Mouse (Mus musculus): Measurements from ENCODE around the gene Eef1g. TPM values are rescaled to one million over a fixed set of nuclear protein-coding genes. Genes with fewer than 3 reads are reported as not detected.
"Not testable (repeated sequence)": the region's sequence is repeated elsewhere in the genome, so short reads cannot be mapped to it uniquely, and the experiment has no call there.

Gene Eef1g
- polyA plus RNA-seq, 1 experiment from 2014 or later, result 476 TPM

GRCm38 (mm10) chr19:8952241-8952640 is 14.6 kb upstream of the Eef1g start:
- Histone ChIP-seq H3K27me3 (no peaks in the 10 kb centered on the region), H3K9me3 (replicated peaks) (no peaks in the 10 kb centered on the region), H3K4me1 (peaks cover 21% of the 10 kb centered on the region), H3K4me2 (no peak overlapping the region), H3K9ac (no peak overlapping the region), H3K4me3 (replicated peaks) (no peak overlapping the region), H3K27ac (no peak overlapping the region), H3K36me3 (peaks cover 79% of the 10 kb centered on the region)
- ATAC-seq (replicated peaks; ENCODE audit: low FRiP score), result no peak
- 91% methylated on average over 9 of the region's 9 CpGs for WGBS

GRCm38 (mm10) chr19:8953135-8954039 is 13.5 kb upstream of the Eef1g start, which contains the start of gene Tut1:
Tut1 (plus strand) TSS chr19:8953847.
- Histone ChIP-seq H3K4me3 (replicated peaks) (peak within 1 kb of the TSS; percentile 80), H3K36me3 (peaks cover 78% of the 10 kb centered on the region), H3K9me3 (replicated peaks) (no peaks in the 10 kb centered on the region), H3K9ac (peak within 1 kb of the TSS; percentile 77), H3K4me1 (peaks cover 21% of the 10 kb centered on the region), H3K27me3 (no peaks in the 10 kb centered on the region), H3K27ac (peak within 1 kb of the TSS; percentile 83), H3K4me2 (peak within 1 kb of the TSS; percentile 83)
- peak; percentile 97 for ATAC-seq (replicated peaks; ENCODE audit: low FRiP score)
- 4% methylated on average over 46 of the region's 46 CpGs for WGBS

- H3K9me3 ChIP-seq (replicated peaks), result no peaks in the 10 kb centered on the region
- H3K4me1 ChIP-seq, result peaks cover 21% of the 10 kb centered on the region
- H3K27ac ChIP-seq, result peak overlapping the region; percentile 83
- no peaks in the 10 kb centered on the region for H3K27me3 ChIP-seq
- ATAC-seq (replicated peaks; ENCODE audit: low FRiP score), result no peak
- peak overlapping the region; percentile 83 for H3K4me2 ChIP-seq
- peak overlapping the region; percentile 80 for H3K4me3 ChIP-seq (replicated peaks)
- H3K36me3 ChIP-seq, result peaks cover 78% of the 10 kb centered on the region
- peak overlapping the region; percentile 77 for H3K9ac ChIP-seq
- 6% methylated on average over 9 of the region's 9 CpGs for WGBS
Observed at GRCm38 (mm10) chr19:8954171-8954570, 12.7 kb upstream of the Eef1g start.

- Histone ChIP-seq H3K4me2 (no peak overlapping the region), H3K4me1 (peaks cover 13% of the 10 kb centered on the region), H3K9ac (no peak overlapping the region), H3K4me3 (replicated peaks) (no peak overlapping the region), H3K36me3 (peaks cover 87% of the 10 kb centered on the region), H3K27me3 (no peaks in the 10 kb centered on the region), H3K27ac (no peak overlapping the region), H3K9me3 (replicated peaks) (no peaks in the 10 kb centered on the region)
- no peak for ATAC-seq (replicated peaks; ENCODE audit: low FRiP score)
- WGBS, result 88% methylated on average over 2 of the region's 2 CpGs
Observed at GRCm38 (mm10) chr19:8962256-8962655, 4.6 kb upstream of the Eef1g start.

- H3K36me3 ChIP-seq, result peaks cover 76% of the 10 kb centered on the region
- 0 out of 2 replicates have a peak overlapping the region, but pooled peaks have one; percentile 53 for H3K9ac ChIP-seq
- H3K4me3 ChIP-seq (replicated peaks), result no peak overlapping the region
- no peak overlapping the region for H3K4me2 ChIP-seq
- H3K27me3 ChIP-seq, result no peaks in the 10 kb centered on the region
- no peaks in the 10 kb centered on the region for H3K9me3 ChIP-seq (replicated peaks)
- WGBS, result 82% methylated on average over 11 of the region's 11 CpGs
- peaks cover 32% of the 10 kb centered on the region for H3K4me1 ChIP-seq
- no peak overlapping the region for H3K27ac ChIP-seq
- no peak for ATAC-seq (replicated peaks; ENCODE audit: low FRiP score)
Observed at GRCm38 (mm10) chr19:8965075-8965474, 1.8 kb upstream of the Eef1g start.

GRCm38 (mm10) chr19:8965771-8966170 is 1.1 kb upstream of the Eef1g start:
- Histone ChIP-seq H3K27ac (peak overlapping the region; percentile 94), H3K36me3 (peaks cover 76% of the 10 kb centered on the region), H3K9me3 (replicated peaks) (no peaks in the 10 kb centered on the region), H3K27me3 (no peaks in the 10 kb centered on the region), H3K9ac (peak overlapping the region; percentile 53), H3K4me2 (peak overlapping the region; percentile 76), H3K4me1 (peaks cover 33% of the 10 kb centered on the region), H3K4me3 (replicated peaks) (peak overlapping the region; percentile 84)
- no peak for ATAC-seq (replicated peaks; ENCODE audit: low FRiP score)
- WGBS, result 72% methylated on average over 8 of the region's 8 CpGs

GRCm38 (mm10) chr19:8966198-8966589 is 647 bp upstream of the Eef1g start:
- Histone ChIP-seq H3K9me3 (replicated peaks) (no peaks in the 10 kb centered on the region), H3K4me3 (replicated peaks) (peak overlapping the region; percentile 84), H3K27ac (peak overlapping the region; percentile 94), H3K9ac (peak overlapping the region; percentile 53), H3K4me2 (peak overlapping the region; percentile 76), H3K27me3 (no peaks in the 10 kb centered on the region), H3K36me3 (peaks cover 76% of the 10 kb centered on the region), H3K4me1 (peaks cover 33% of the 10 kb centered on the region)
- no peak for ATAC-seq (replicated peaks; ENCODE audit: low FRiP score)
- 28% methylated on average over 5 of the region's 5 CpGs for WGBS

GRCm38 (mm10) chr19:8967373-8967743 is 517 bp downstream of the Eef1g start:
- H3K9ac ChIP-seq, result peak overlapping the region; percentile 86

GRCm38 (mm10) chr19:8967893-8968292 is 1.1 kb downstream of the Eef1g start:
- 2% methylated on average over 9 of the region's 9 CpGs for WGBS
- Histone ChIP-seq H3K36me3 (peaks cover 76% of the 10 kb centered on the region), H3K27ac (peak overlapping the region; percentile 90; the same call in 1 of the 2 replicates), H3K9ac (peak overlapping the region; percentile 86), H3K27me3 (no peaks in the 10 kb centered on the region), H3K4me2 (peak overlapping the region; percentile 76), H3K4me3 (replicated peaks) (peak overlapping the region; percentile 84), H3K9me3 (replicated peaks) (no peaks in the 10 kb centered on the region), H3K4me1 (peaks cover 33% of the 10 kb centered on the region)
- no peak for ATAC-seq (replicated peaks; ENCODE audit: low FRiP score)

More at GRCm38 (mm10) chr19:8967373-8967743, 517 bp downstream of the Eef1g start:
- under 1% methylated on average over 8 of the region's 8 CpGs for WGBS
- peak overlapping the region; percentile 90 for H3K27ac ChIP-seq
- H3K9me3 ChIP-seq (replicated peaks), result no peaks in the 10 kb centered on the region
- peaks cover 76% of the 10 kb centered on the region for H3K36me3 ChIP-seq
- H3K4me3 ChIP-seq (replicated peaks), result peak overlapping the region; percentile 84
- H3K4me2 ChIP-seq, result peak overlapping the region; percentile 76
- H3K4me1 ChIP-seq, result peaks cover 33% of the 10 kb centered on the region
- no peak for ATAC-seq (replicated peaks; ENCODE audit: low FRiP score)
- no peaks in the 10 kb centered on the region for H3K27me3 ChIP-seq

GRCm38 (mm10) chr19:8972491-8972890 is 5.7 kb downstream of the Eef1g start:
- WGBS, result 86% methylated on average over 8 of the region's 8 CpGs
- not testable (repeated sequence) for H3K27ac ChIP-seq; H3K27me3 ChIP-seq; H3K4me3 ChIP-seq (replicated peaks); ATAC-seq (replicated peaks; ENCODE audit: low FRiP score); H3K9me3 ChIP-seq (replicated peaks); H3K4me2 ChIP-seq; H3K9ac ChIP-seq
- Histone ChIP-seq H3K36me3 (peaks cover 91% of the 10 kb centered on the region), H3K4me1 (peaks cover 26% of the 10 kb centered on the region)

GRCm38 (mm10) chr19:8974638-8975037 is 7.8 kb downstream of the Eef1g start:
- WGBS, result 82% methylated on average over 1 of the region's 1 CpGs
- no peaks in the 10 kb centered on the region for H3K27me3 ChIP-seq
- H3K4me1 ChIP-seq, result peaks cover 11% of the 10 kb centered on the region; the same call in 1 of the 2 replicates
- H3K9me3 ChIP-seq (replicated peaks), result no peaks in the 10 kb centered on the region
- peaks cover 100% of the 10 kb centered on the region for H3K36me3 ChIP-seq
- no peak for ATAC-seq (replicated peaks; ENCODE audit: low FRiP score)
- no peak overlapping the region for H3K4me3 ChIP-seq (replicated peaks)
- H3K9ac ChIP-seq, result no peak overlapping the region
- peak overlapping the region; percentile 13; the same call in 1 of the 2 replicates for H3K27ac ChIP-seq
- no peak overlapping the region for H3K4me2 ChIP-seq

- peak overlapping the region; percentile 13; the same call in 1 of the 2 replicates for H3K27ac ChIP-seq
- ATAC-seq (replicated peaks; ENCODE audit: low FRiP score), result no peak
- H3K4me1 ChIP-seq, result peaks cover 6% of the 10 kb centered on the region; the same call in 1 of the 2 replicates
- peaks cover 100% of the 10 kb centered on the region for H3K36me3 ChIP-seq
- no peak overlapping the region for H3K4me2 ChIP-seq
- H3K4me3 ChIP-seq (replicated peaks), result no peak overlapping the region
- H3K9me3 ChIP-seq (replicated peaks), result no peaks in the 10 kb centered on the region
- H3K9ac ChIP-seq, result no peak overlapping the region
- no peaks in the 10 kb centered on the region for H3K27me3 ChIP-seq
- WGBS, result 89% methylated on average over 2 of the region's 2 CpGs
Observed at GRCm38 (mm10) chr19:8975491-8975890, 8.7 kb downstream of the Eef1g start.

All from kidney, embryonic 15.5 days (tissue).